Mouse (Mus musculus): ENCODE results near the gene Scd2. TPM values are rescaled to one million over a fixed set of nuclear protein-coding genes. Genes with fewer than 3 reads are reported as not detected.
A peak's percentile ranks its signal among the peaks of the same experiment; 100 is the strongest.
"Not testable (repeated sequence)": the region's sequence is repeated elsewhere in the genome, so short reads cannot be mapped to it uniquely, and the experiment has no call there.

The Scd2 gene
- polyA plus RNA-seq, 1 experiment from 2014 or later: 178 TPM

DNA sequence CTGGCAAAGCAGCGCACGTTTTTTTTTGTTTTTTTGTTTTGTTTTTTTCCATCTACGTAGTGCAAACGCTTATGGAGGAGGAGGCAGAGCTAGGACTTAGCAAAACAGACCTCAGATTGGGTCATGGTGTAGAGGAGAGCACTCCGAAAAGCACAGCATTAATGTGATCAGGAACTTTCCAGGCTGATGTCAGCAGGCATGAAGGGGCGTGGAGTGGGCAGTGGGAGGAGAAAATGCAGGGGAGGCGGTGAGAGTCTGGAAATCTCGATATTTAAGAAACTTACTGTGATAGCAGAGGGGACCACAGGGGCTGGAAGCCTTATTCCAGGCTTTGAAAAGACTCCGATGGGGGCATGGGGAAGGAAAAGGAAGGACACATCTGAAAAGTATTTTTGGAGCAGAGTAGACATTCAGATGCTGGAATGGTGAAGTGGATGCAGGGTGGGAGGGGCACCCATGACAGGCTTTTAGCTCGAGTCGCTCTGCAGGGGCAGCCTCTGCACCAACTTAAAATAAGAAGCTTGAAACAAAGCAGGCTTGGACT lies 21.5 kb downstream of the Scd2 start:
- ATAC-seq (ENCODE audit: low FRiP score, low TSS enrichment): peak; percentile 75
- Histone ChIP-seq H3K9ac (replicated peaks; ENCODE audit: low read length) (peak overlapping the region; percentile 64), H3K4me1 (ENCODE audit: insufficient read depth, low read length) (peaks cover 37% of the 10 kb centered on the region), H3K4me3 (ENCODE audit: low read length) (peak overlapping the region; percentile 60), H3K27me3 (ENCODE audit: insufficient read depth, low read length) (no peaks in the 10 kb centered on the region), H3K4me2 (replicated peaks; ENCODE audit: low read depth, low read length) (peak overlapping the region; percentile 76), H3K9me3 (ENCODE audit: low read length) (peaks cover 3% of the 10 kb centered on the region; the same call in 1 of the 2 replicates), H3K36me3 (ENCODE audit: insufficient read depth, low read length) (no peaks in the 10 kb centered on the region), H3K27ac (ENCODE audit: low read length) (peak overlapping the region; percentile 83)
- under 1% methylated on average over 11 of the region's 11 CpGs for WGBS

DNA sequence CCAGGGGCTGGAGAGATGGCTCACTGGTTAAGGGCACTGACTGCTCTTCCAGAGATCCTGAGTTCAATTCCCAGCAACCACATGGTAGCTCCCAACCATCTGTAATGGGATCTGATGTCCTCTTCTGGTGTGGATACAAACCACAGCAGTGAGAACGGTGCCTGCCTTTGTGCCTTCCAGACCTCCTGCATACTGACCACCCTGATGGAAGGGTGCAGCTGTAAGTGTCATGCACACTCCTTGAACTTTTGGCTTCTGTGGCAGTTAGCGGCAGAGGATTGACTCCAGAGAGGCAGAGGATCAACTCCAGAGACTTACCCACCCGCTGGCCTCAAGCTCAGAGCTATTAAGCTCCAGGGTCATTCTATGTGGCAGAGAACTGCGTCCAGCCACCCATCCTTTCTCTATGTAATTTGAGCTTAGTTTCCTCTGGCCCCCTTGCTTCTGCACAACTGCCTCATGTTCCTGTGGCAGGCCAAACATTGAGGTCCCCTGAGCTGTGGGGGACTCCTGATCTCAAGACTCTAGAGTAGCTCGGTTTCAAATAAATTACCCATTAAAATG lies 23.4 kb downstream of the Scd2 start:
- Histone ChIP-seq H3K9ac (replicated peaks; ENCODE audit: low read length) (no peak overlapping the region), H3K27me3 (ENCODE audit: insufficient read depth, low read length) (no peaks in the 10 kb centered on the region), H3K4me3 (ENCODE audit: low read length) (no peak overlapping the region), H3K9me3 (ENCODE audit: low read length) (peaks cover 3% of the 10 kb centered on the region; the same call in 1 of the 2 replicates), H3K36me3 (ENCODE audit: insufficient read depth, low read length) (no peaks in the 10 kb centered on the region), H3K27ac (ENCODE audit: low read length) (no peak overlapping the region), H3K4me2 (replicated peaks; ENCODE audit: low read depth, low read length) (no peak overlapping the region), H3K4me1 (ENCODE audit: insufficient read depth, low read length) (peaks cover 20% of the 10 kb centered on the region)
- no peak for ATAC-seq (ENCODE audit: low FRiP score, low TSS enrichment)
- 29% methylated on average over 5 of the region's 5 CpGs for WGBS

DNA sequence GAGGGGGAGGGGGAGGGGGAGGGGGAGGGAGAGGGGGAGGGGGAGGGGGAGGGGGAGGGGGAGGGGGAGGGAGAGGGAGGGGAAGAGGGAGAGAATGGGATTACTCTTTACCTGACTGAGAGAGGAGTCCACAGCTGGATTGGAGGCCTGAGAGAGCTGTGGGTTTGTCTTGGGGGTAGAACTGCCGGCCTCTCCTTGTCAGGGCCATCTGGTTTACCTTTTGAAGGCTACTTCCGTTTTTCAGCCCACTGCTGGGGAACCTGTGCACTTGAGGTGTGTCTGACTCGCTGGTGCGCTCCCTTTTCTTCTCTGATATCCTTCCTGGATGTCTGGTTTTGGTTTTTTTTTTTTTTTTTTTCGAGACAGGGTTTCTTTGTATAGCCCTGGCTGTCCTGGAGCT lies 23.9 kb downstream of the Scd2 start:
- Histone ChIP-seq H3K9ac (replicated peaks; ENCODE audit: low read length) (no peak overlapping the region), H3K9me3 (ENCODE audit: low read length) (peaks cover 3% of the 10 kb centered on the region; the same call in 1 of the 2 replicates), H3K36me3 (ENCODE audit: insufficient read depth, low read length) (no peaks in the 10 kb centered on the region), H3K4me1 (ENCODE audit: insufficient read depth, low read length) (peaks cover 15% of the 10 kb centered on the region), H3K27ac (ENCODE audit: low read length) (no peak overlapping the region), H3K4me2 (replicated peaks; ENCODE audit: low read depth, low read length) (no peak overlapping the region), H3K27me3 (ENCODE audit: insufficient read depth, low read length) (no peaks in the 10 kb centered on the region), H3K4me3 (ENCODE audit: low read length) (no peak overlapping the region)
- 77% methylated on average over 5 of the region's 5 CpGs for WGBS
- ATAC-seq (ENCODE audit: low FRiP score, low TSS enrichment): no peak

DNA sequence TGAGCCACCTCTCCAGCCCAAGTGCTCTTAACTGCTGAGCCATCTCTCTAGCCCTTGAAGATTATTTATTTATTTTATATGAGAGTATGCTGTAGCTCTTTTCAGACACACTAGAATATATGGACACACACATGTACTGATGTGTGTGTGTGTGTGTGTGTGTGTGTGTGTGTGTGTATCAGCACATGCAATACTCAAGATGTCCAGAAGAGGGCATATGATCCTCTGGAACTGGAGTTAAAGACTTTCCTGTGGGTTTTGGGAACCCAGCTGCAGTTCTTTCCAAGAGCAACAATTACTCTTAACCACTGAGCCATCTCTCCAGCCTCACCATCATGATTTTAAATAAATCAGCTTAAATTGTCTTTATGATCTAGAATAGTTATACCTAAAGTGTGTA lies 25.1 kb downstream of the Scd2 start:
- no peak overlapping the region for H3K4me3 ChIP-seq (ENCODE audit: low read length)
- H3K27me3 ChIP-seq (ENCODE audit: insufficient read depth, low read length): no peaks in the 10 kb centered on the region
- no peak for ATAC-seq (ENCODE audit: low FRiP score, low TSS enrichment)
- no peak overlapping the region for H3K27ac ChIP-seq (ENCODE audit: low read length)
- no peaks in the 10 kb centered on the region for H3K36me3 ChIP-seq (ENCODE audit: insufficient read depth, low read length)
- H3K4me1 ChIP-seq (ENCODE audit: insufficient read depth, low read length): peaks cover 14% of the 10 kb centered on the region
- no peak overlapping the region for H3K9ac ChIP-seq (replicated peaks; ENCODE audit: low read length)
- peaks cover 3% of the 10 kb centered on the region; the same call in 1 of the 2 replicates for H3K9me3 ChIP-seq (ENCODE audit: low read length)
- no peak overlapping the region for H3K4me2 ChIP-seq (replicated peaks; ENCODE audit: low read depth, low read length)

DNA sequence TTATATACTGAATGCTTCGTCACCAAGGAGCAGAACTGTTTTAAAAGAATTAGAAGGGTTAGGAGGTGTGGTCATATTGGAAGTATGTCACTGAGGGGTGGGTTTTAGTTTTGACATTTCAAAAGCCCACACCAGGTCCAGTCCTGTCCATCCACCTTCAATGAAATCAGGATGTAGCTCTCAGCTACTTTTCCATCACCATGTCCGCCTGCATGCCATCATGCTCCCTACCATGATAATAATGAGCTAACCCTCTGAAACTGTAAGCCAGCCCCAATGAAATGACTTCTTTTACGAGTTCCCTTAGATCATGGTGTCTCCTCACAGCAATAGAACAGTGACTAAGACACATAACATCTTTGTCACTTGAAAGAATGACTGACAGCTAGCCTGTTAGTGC lies 26.8 kb downstream of the Scd2 start:
- H3K9me3 ChIP-seq (ENCODE audit: low read length): peaks cover 3% of the 10 kb centered on the region; the same call in 1 of the 2 replicates
- H3K4me3 ChIP-seq (ENCODE audit: low read length): no peak overlapping the region
- H3K4me2 ChIP-seq (replicated peaks; ENCODE audit: low read depth, low read length): no peak overlapping the region
- no peak overlapping the region for H3K9ac ChIP-seq (replicated peaks; ENCODE audit: low read length)
- no peaks in the 10 kb centered on the region for H3K36me3 ChIP-seq (ENCODE audit: insufficient read depth, low read length)
- 85% methylated on average over 3 of the region's 3 CpGs for WGBS
- peaks cover 3% of the 10 kb centered on the region for H3K4me1 ChIP-seq (ENCODE audit: insufficient read depth, low read length)
- ATAC-seq (ENCODE audit: low FRiP score, low TSS enrichment): no peak
- no peaks in the 10 kb centered on the region for H3K27me3 ChIP-seq (ENCODE audit: insufficient read depth, low read length)
- H3K27ac ChIP-seq (ENCODE audit: low read length): no peak overlapping the region

DNA sequence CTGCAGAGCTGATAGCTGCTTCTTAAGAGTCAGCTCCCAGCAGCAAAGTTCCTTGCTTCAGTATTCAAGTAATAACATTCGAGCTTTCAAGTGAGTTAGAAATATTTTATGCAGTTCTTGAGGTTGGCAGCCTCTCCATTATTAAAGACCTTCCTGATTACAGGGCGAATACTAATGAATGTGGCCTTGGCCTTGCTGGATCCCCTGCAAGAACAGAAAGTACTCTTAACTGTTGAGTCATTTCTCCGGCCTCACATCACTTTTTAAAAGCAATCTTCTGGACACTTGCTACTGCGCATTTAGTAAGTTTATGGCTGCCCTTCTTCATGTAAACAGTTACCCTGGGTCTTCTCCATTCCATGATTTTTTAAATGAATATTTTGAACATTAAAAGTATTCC lies 27.7 kb downstream of the Scd2 start:
- ATAC-seq (ENCODE audit: low FRiP score, low TSS enrichment): no peak
- H3K9me3 ChIP-seq (ENCODE audit: low read length): peaks cover 3% of the 10 kb centered on the region; the same call in 1 of the 2 replicates
- H3K27me3 ChIP-seq (ENCODE audit: insufficient read depth, low read length): no peaks in the 10 kb centered on the region
- no peak overlapping the region for H3K4me3 ChIP-seq (ENCODE audit: low read length)
- H3K36me3 ChIP-seq (ENCODE audit: insufficient read depth, low read length): no peaks in the 10 kb centered on the region
- H3K4me2 ChIP-seq (replicated peaks; ENCODE audit: low read depth, low read length): no peak overlapping the region
- WGBS: 78% methylated on average over 4 of the region's 4 CpGs
- H3K27ac ChIP-seq (ENCODE audit: low read length): no peak overlapping the region
- H3K9ac ChIP-seq (replicated peaks; ENCODE audit: low read length): no peak overlapping the region
- H3K4me1 ChIP-seq (ENCODE audit: insufficient read depth, low read length): no peaks in the 10 kb centered on the region

DNA sequence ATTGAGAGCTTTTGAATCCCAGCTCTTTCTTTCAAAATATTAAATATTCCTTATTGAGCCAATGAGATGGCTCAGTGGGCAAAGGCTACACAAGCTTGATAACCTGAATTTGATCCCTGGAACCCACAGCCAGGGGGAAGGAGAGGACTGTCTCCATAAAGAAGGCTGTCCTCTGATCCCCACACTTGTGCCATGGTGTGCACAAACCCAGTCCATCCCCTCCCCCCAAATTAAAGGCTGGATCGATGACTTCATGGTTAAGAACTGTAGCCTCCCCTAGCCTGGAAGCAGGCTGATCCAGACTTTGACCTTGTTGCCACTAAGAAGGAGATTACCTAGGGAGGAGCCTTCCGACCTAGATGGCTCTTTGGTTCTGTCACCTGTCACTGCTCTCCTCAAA lies 28.2 kb downstream of the Scd2 start:
- no peak for ATAC-seq (ENCODE audit: low FRiP score, low TSS enrichment)
- no peaks in the 10 kb centered on the region for H3K4me1 ChIP-seq (ENCODE audit: insufficient read depth, low read length)
- 88% methylated on average over 2 of the region's 2 CpGs for WGBS

DNA sequence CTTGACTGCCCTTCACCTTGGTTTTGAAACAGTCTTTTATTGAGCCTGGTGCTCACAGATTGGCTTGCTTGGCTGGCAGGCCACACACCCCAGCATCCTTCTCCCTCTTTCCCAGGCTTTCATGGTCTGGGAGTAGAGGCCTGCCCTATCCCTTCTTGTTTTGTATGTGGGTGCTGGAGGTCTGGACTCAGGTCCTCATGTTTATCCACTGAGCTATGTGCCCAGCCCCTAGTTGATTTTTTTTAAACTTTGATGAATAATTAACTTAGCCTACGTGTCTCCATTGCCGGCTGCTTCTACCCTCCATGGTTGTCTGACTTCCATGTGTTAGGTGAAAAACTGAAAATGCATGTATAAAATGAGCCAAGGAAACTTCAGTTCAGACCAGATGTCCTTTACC lies 36.1 kb downstream of the Scd2 start:
- H3K4me1 ChIP-seq (ENCODE audit: insufficient read depth, low read length): 0 out of 2 replicates have a peak, but pooled peaks cover 3% of the 10 kb centered on the region
- 66% methylated on average over 2 of the region's 2 CpGs for WGBS
- no peak overlapping the region for H3K27ac ChIP-seq (ENCODE audit: low read length)
- H3K27me3 ChIP-seq (ENCODE audit: insufficient read depth, low read length): no peaks in the 10 kb centered on the region
- H3K9ac ChIP-seq (replicated peaks; ENCODE audit: low read length): no peak overlapping the region
- H3K4me3 ChIP-seq (ENCODE audit: low read length): no peak overlapping the region
- H3K9me3 ChIP-seq (ENCODE audit: low read length): peaks cover 6% of the 10 kb centered on the region; the same call in 1 of the 2 replicates
- no peak for ATAC-seq (ENCODE audit: low FRiP score, low TSS enrichment)
- no peaks in the 10 kb centered on the region for H3K36me3 ChIP-seq (ENCODE audit: insufficient read depth, low read length)
- H3K4me2 ChIP-seq (replicated peaks; ENCODE audit: low read depth, low read length): no peak overlapping the region

More for the DNA sequence above, 28.2 kb downstream of the Scd2 start:
- Histone ChIP-seq H3K9ac (replicated peaks; ENCODE audit: low read length) (no peak overlapping the region), H3K36me3 (ENCODE audit: insufficient read depth, low read length) (no peaks in the 10 kb centered on the region), H3K9me3 (ENCODE audit: low read length) (peaks cover 3% of the 10 kb centered on the region; the same call in 1 of the 2 replicates), H3K4me3 (ENCODE audit: low read length) (no peak overlapping the region), H3K27ac (ENCODE audit: low read length) (no peak overlapping the region), H3K27me3 (ENCODE audit: insufficient read depth, low read length) (no peaks in the 10 kb centered on the region), H3K4me2 (replicated peaks; ENCODE audit: low read depth, low read length) (no peak overlapping the region)

DNA sequence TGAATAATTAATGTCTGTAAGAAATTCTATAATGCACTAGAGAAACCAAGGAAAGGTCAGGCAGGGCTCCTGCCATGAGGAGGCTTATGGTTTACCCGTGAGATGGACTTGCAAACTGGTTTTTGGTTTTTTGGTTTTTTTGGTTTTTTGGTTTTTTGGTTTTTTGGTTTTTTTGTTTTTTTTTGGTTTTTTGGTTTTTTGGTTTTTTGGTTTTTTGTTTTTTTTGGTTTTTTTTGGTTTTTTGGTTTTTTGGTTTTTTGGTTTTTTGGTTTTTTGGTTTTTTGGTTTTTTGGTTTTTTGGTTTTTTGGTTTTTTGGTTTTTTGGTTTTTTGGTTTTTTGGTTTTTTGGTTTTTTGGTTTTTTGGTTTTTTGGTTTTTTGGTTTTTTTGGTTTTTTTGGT lies 37.7 kb downstream of the Scd2 start:
- 88% methylated on average over 1 of the region's 1 CpGs for WGBS
- H3K36me3 ChIP-seq (ENCODE audit: insufficient read depth, low read length); H3K9me3 ChIP-seq (ENCODE audit: low read length); H3K9ac ChIP-seq (replicated peaks; ENCODE audit: low read length); H3K4me3 ChIP-seq (ENCODE audit: low read length); ATAC-seq (ENCODE audit: low FRiP score, low TSS enrichment); H3K4me1 ChIP-seq (ENCODE audit: insufficient read depth, low read length); H3K4me2 ChIP-seq (replicated peaks; ENCODE audit: low read depth, low read length); H3K27ac ChIP-seq (ENCODE audit: low read length); H3K27me3 ChIP-seq (ENCODE audit: insufficient read depth, low read length): not testable (repeated sequence)

DNA sequence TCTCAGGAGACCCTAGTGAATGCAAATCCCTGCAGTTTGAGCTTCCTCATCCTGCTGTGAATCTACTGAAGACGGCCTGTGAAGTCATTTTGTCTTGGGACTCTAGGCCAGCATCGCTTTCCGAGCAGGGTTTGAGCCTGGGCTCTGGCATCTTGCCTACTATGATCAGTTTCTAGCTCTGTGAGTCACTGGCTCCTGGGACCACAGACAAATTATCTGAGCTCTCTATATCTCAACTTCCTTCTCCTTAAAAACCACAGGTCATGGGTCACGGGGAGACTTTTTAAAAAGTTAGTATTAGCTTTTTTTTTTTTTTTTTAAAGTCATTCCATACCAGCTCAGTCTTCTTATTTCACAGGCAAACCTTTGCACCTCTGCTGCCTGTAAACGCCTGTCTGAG lies 38.4 kb downstream of the Scd2 start:
- no peaks in the 10 kb centered on the region for H3K36me3 ChIP-seq (ENCODE audit: insufficient read depth, low read length)
- no peak overlapping the region for H3K4me3 ChIP-seq (ENCODE audit: low read length)
- H3K27me3 ChIP-seq (ENCODE audit: insufficient read depth, low read length): no peaks in the 10 kb centered on the region
- H3K9me3 ChIP-seq (ENCODE audit: low read length): peaks cover 6% of the 10 kb centered on the region; the same call in 1 of the 2 replicates
- H3K9ac ChIP-seq (replicated peaks; ENCODE audit: low read length): no peak overlapping the region
- WGBS: 85% methylated on average over 5 of the region's 5 CpGs
- 0 out of 2 replicates have a peak, but pooled peaks cover 3% of the 10 kb centered on the region for H3K4me1 ChIP-seq (ENCODE audit: insufficient read depth, low read length)
- no peak for ATAC-seq (ENCODE audit: low FRiP score, low TSS enrichment)
- no peak overlapping the region for H3K27ac ChIP-seq (ENCODE audit: low read length)
- H3K4me2 ChIP-seq (replicated peaks; ENCODE audit: low read depth, low read length): no peak overlapping the region
